Mouse (Mus musculus): ENCODE measurements around the gene Gpank1. TPM values are rescaled to one million over a fixed set of nuclear protein-coding genes. Genes with fewer than 3 reads are reported as not detected.

The Gpank1 gene
- polyA plus RNA-seq, 1 experiment from 2014 or later = 42.2 TPM

DNA sequence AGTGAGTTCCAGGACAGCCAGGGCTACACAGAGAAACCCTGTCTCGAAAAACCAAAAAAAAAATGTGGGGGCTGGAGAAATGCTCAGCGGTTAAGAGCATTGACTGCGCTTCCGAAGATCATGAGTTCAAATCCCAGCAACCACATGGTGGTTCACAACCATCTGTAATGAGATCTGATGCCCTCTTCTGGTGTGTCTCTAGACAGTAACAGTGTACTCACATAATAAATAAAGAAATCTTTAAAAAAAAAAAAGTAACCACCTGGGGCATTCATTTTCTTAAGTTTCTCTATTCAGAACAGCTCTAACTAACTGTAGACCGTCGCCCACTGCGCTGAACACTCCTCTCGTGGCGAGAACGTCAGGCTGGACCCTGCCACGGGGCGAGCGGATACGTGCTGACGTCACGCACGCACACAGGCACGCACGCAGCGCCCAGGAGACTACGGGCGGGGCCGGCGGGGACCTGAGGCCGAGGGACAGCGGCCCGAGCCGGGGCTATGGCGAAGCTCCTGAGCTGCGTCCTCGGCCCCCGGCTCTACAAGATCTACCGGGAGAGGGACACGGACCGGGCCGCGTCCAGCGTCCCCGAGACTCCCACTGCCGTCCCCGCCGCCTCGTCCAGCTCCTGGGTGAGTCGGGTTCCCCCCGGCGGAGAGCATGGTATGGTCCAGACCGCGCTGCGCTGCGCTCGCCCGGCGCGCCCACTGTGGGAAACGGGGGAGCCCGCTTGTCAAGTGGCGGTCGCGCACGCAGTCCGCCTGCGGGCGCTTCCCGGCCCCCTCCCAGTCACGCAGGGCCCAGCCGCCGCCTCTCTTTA lies 32.2 kb upstream of the Gpank1 start, which contains the start of gene Abhd16a:
Abhd16a (plus strand) TSS at position 439 of the 820 bp plus-strand sequence.
- DNase-seq (ENCODE audit: extremely low spot score, low spot score) = peak; percentile 93
- Histone ChIP-seq H3K36me3 (replicated peaks) (peaks cover 35% of the 10 kb centered on the region), H3K9me3 (no peaks in the 10 kb centered on the region), H3K4me3 (peak within 1 kb of the TSS; percentile 78), H3K4me1 (peaks cover 20% of the 10 kb centered on the region), H3K27ac (peak within 1 kb of the TSS; percentile 99), H3K27me3 (ENCODE audit: poor library complexity, severe bottlenecking) (no peaks in the 10 kb centered on the region)
- 3% methylated on average over 67 of the region's 67 CpGs for WGBS

DNA sequence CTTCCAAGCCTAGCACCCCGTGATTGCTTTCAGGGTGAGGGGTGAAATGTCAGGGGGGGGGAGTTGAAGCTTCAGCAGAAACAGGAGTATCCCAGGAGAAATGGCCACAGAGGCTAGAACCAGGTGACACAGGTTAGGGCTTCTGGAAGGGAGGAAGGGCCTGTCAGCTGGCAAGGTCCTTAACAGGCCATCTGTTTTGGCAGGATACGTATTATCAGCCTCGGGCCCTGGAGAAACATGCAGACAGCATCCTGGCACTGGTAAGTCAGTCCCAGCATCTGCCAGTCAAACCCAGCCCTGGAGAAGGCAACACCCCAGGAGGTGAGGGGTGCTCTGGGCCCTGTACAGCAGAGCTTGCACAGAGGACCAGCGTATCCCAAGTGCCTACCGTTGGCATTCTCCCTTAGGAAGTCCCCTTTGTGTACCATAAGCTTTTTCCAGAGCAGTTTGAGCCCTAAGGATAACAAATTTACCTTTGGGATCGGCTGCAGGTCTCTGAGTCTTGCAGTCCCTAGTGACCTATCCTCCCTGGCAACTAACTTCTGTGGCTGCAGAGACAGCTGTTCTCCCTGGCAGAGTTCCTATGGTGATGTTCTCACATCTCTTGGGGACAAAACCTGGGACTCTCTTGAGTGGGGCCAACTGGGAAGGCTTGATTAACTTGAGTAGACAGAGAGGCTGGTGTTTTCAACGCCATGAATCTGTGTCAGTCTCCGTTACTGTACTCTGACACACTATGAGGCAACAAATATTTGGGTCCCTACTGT lies 30.9 kb upstream of the Gpank1 start:
- Histone ChIP-seq H3K4me1 (peaks cover 20% of the 10 kb centered on the region), H3K36me3 (replicated peaks) (peaks cover 48% of the 10 kb centered on the region), H3K27me3 (ENCODE audit: poor library complexity, severe bottlenecking) (no peaks in the 10 kb centered on the region), H3K4me3 (peak overlapping the region; percentile 78), H3K9me3 (no peaks in the 10 kb centered on the region), H3K27ac (peak overlapping the region; percentile 99; the same call in 1 of the 2 replicates)
- WGBS = 83% methylated on average over 8 of the region's 8 CpGs
- DNase-seq (ENCODE audit: extremely low spot score, low spot score) = no peak

DNA sequence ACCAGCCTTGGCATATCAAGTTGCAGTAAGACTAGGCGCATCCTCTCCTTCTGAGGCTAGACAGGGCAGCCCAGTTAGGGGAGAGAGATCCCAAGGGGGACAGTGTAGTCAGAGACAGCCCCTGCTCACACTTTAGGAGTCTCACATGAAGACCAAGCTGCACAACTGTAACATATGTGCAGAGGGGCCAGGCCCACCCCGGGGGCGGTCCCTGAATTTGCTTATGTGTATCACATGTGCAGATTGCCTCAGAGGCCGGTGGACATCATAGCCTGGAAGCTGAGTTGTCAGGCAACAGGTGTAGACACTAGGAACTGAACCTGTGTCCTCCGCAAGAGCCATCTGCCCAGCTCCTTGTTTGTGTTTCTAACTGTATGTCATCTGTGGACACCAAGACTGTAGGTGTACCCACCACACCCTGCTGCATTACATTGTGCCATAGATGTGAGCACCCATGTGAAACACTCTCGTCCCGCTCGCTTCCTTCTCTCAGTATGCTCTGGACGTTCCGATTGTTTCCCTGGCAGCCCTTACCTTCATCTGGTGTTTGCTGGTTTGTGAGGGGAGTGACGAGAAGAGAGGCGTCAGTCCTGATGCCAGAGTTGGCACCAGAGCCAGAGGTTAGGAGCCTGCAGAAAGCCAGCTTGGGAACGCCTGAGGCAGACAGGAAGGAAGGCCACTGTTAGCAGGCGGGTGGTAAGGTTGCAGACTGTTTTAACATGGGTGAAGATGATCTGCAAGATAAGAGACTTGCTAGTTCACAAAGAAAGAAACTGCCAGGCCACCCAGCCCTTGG lies 28.7 kb upstream of the Gpank1 start:
- peaks cover 70% of the 10 kb centered on the region for H3K36me3 ChIP-seq (replicated peaks)
- DNase-seq (ENCODE audit: extremely low spot score, low spot score) = no peak
- H3K27me3 ChIP-seq (ENCODE audit: poor library complexity, severe bottlenecking) = no peaks in the 10 kb centered on the region
- H3K27ac ChIP-seq = no peak overlapping the region
- 89% methylated on average over 14 of the region's 14 CpGs for WGBS
- no peaks in the 10 kb centered on the region for H3K9me3 ChIP-seq
- H3K4me3 ChIP-seq = no peak overlapping the region
- peaks cover 20% of the 10 kb centered on the region for H3K4me1 ChIP-seq

- H3K4me3 ChIP-seq = no peak overlapping the region
- peaks cover 90% of the 10 kb centered on the region for H3K36me3 ChIP-seq (replicated peaks)
- 95% methylated on average over 15 of the region's 15 CpGs for WGBS
Measured at GRCm38 (mm10) chr17:35094475-35095365, 26.5 kb upstream of the Gpank1 start.

DNA sequence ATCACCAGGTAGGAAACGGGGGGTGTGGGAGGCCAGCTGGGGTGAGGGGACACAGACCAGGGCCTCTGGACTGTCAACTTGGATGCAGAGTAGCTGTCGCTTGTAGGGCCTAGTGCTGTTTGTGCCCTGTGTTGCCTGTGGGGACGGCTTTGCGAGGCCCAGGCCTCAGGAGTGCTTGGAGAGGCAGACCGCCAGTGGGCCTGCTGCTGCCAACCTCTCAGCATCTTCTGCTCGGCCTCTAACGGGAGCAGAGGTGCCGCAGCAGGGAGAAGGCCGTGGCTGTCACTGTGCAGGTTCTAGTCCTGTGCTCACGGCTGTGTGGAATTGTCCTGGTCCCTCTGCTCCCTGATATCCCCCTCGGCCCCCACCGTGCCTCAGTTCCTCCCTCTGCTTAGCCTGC lies 24.7 kb upstream of the Gpank1 start:
- no peak for DNase-seq (ENCODE audit: extremely low spot score, low spot score)
- Histone ChIP-seq H3K36me3 (replicated peaks) (peaks cover 98% of the 10 kb centered on the region), H3K4me1 (no peaks in the 10 kb centered on the region), H3K27me3 (ENCODE audit: poor library complexity, severe bottlenecking) (no peaks in the 10 kb centered on the region), H3K27ac (no peak overlapping the region), H3K9me3 (no peaks in the 10 kb centered on the region), H3K4me3 (no peak overlapping the region)
- WGBS = 85% methylated on average over 12 of the region's 12 CpGs

More at GRCm38 (mm10) chr17:35094475-35095365, 26.5 kb upstream of the Gpank1 start:
- Histone ChIP-seq H3K9me3 (no peaks in the 10 kb centered on the region), H3K27ac (no peak overlapping the region), H3K4me1 (peaks cover 14% of the 10 kb centered on the region), H3K27me3 (ENCODE audit: poor library complexity, severe bottlenecking) (no peaks in the 10 kb centered on the region)
- no peak for DNase-seq (ENCODE audit: extremely low spot score, low spot score)

GRCm38 (mm10) chr17:35097164-35097655 lies 24.0 kb upstream of the Gpank1 start:
- no peak overlapping the region for H3K4me3 ChIP-seq
- no peaks in the 10 kb centered on the region for H3K9me3 ChIP-seq
- no peak overlapping the region for H3K27ac ChIP-seq
- no peaks in the 10 kb centered on the region for H3K27me3 ChIP-seq (ENCODE audit: poor library complexity, severe bottlenecking)
- H3K36me3 ChIP-seq (replicated peaks) = peaks cover 98% of the 10 kb centered on the region
- no peak for DNase-seq (ENCODE audit: extremely low spot score, low spot score)
- WGBS = 81% methylated on average over 12 of the region's 12 CpGs
- H3K4me1 ChIP-seq = no peaks in the 10 kb centered on the region

- WGBS = 77% methylated on average over 10 of the region's 10 CpGs
- Histone ChIP-seq H3K27me3 (ENCODE audit: poor library complexity, severe bottlenecking) (no peaks in the 10 kb centered on the region), H3K27ac (no peak overlapping the region), H3K9me3 (no peaks in the 10 kb centered on the region), H3K36me3 (replicated peaks) (peaks cover 83% of the 10 kb centered on the region), H3K4me1 (no peaks in the 10 kb centered on the region; the same call in 1 of the 2 replicates), H3K4me3 (no peak overlapping the region; the same call in 1 of the 2 replicates)
- DNase-seq (ENCODE audit: extremely low spot score, low spot score) = no peak
Measured at GRCm38 (mm10) chr17:35100196-35100765, 21.0 kb upstream of the Gpank1 start.

- no peaks in the 10 kb centered on the region for H3K27me3 ChIP-seq (ENCODE audit: poor library complexity, severe bottlenecking)
- WGBS = 88% methylated on average over 11 of the region's 11 CpGs
- no peaks in the 10 kb centered on the region for H3K9me3 ChIP-seq
- DNase-seq (ENCODE audit: extremely low spot score, low spot score) = no peak
- H3K27ac ChIP-seq = no peak overlapping the region
- no peak overlapping the region for H3K4me3 ChIP-seq
- peaks cover 8% of the 10 kb centered on the region for H3K4me1 ChIP-seq
- peaks cover 75% of the 10 kb centered on the region for H3K36me3 ChIP-seq (replicated peaks)
Measured at GRCm38 (mm10) chr17:35101161-35101560, 20.1 kb upstream of the Gpank1 start.

GRCm38 (mm10) chr17:35102299-35102698 lies 19.0 kb upstream of the Gpank1 start:
- Histone ChIP-seq H3K4me3 (no peak overlapping the region), H3K9me3 (no peaks in the 10 kb centered on the region), H3K27me3 (ENCODE audit: poor library complexity, severe bottlenecking) (no peaks in the 10 kb centered on the region), H3K27ac (no peak overlapping the region), H3K4me1 (peaks cover 11% of the 10 kb centered on the region), H3K36me3 (replicated peaks) (peaks cover 64% of the 10 kb centered on the region)
- DNase-seq (ENCODE audit: extremely low spot score, low spot score) = no peak
- 90% methylated on average over 7 of the region's 8 CpGs for WGBS

DNA sequence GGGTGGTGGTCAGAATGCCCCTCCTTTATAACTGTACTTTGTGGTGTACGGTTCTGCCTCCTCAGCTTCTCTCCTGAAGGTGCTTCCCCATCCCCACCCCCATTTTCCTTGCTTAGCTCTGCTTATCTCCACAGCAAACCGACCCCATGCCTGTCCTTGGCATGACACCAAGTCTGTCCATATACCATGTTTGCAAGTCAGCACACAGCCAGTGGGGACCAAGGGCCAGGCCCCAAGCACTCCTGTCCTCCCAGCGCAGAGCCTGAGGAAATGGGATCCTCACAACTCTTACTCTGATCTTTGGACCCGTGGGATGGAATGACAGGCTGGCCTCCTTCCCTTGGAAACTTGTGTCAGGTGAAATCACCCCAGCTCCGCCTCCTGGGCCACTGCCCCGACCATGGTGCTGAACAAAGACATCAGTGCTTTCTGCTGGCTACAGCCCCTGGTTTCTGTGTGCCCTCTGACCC lies 18.0 kb upstream of the Gpank1 start:
- DNase-seq (ENCODE audit: extremely low spot score, low spot score) = no peak
- Histone ChIP-seq H3K27me3 (ENCODE audit: poor library complexity, severe bottlenecking) (no peaks in the 10 kb centered on the region), H3K27ac (no peak overlapping the region), H3K4me1 (peaks cover 11% of the 10 kb centered on the region), H3K9me3 (no peaks in the 10 kb centered on the region), H3K4me3 (0 out of 2 replicates have a peak overlapping the region, but pooled peaks have one; percentile 15), H3K36me3 (replicated peaks) (peaks cover 56% of the 10 kb centered on the region)
- WGBS = 79% methylated on average over 6 of the region's 6 CpGs

DNA sequence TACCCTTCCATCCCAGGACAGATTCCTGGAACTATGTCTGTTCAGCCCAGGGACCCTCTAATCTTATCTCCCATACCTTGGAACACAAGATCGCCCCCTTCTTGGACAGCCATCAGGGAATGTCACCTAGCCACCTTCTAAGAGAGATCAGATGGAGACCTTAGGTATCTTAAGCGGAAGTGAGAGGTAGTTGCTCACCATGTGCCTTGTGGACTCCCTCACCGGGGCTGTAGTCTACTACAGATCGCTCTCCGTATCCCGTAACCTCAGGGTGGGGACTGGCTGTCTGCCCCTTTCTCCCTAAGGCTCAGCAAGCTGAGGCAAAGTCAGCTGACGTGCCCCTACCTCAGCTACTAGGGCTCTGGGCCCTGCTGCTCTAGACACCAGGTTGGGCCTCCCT lies 17.2 kb upstream of the Gpank1 start:
- 91% methylated on average over 7 of the region's 7 CpGs for WGBS
- H3K36me3 ChIP-seq (replicated peaks) = peaks cover 47% of the 10 kb centered on the region
- H3K27me3 ChIP-seq (ENCODE audit: poor library complexity, severe bottlenecking) = no peaks in the 10 kb centered on the region
- H3K4me1 ChIP-seq = peaks cover 11% of the 10 kb centered on the region
- no peak overlapping the region for H3K27ac ChIP-seq
- no peaks in the 10 kb centered on the region for H3K9me3 ChIP-seq
- no peak for DNase-seq (ENCODE audit: extremely low spot score, low spot score)
- H3K4me3 ChIP-seq = no peak overlapping the region

Measured in forebrain, embryonic 10.5 days (tissue).